Mouse (Mus musculus) natural killer cell, adult 2 months (primary cell): Measurements from ENCODE around the gene Gm14295.
"Not testable (repeated sequence)": the region's sequence is repeated elsewhere in the genome, so short reads cannot be mapped to it uniquely, and the experiment has no call there.

Source experiments
- DNase-seq, 2 experiments: peaks; one replicate each; pipeline ENCODE4 v3.0.0; 2022; ENCODE audit warnings: low spot score in 2 of 2

The Gm14295 gene

DNA sequence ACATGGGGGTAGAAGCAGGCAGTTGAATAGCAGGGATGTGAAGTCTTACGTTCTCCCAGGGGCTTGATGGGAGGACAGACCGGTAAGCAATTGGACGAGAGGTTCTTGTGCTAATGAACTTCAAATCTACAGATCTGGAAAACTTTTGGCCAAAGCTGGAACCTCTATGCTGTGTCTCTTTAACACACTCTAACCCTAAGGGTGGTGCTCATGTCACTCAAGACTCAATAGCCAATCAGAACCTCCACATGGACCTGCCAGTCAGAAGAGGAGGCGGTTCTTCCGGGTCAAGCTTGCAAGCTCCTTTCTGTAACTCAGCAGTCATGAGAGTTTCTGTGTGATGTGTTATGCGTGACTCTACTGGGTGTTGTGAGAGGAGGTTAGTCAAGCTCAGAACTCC is at the start of gene Gm14295:
Gm14295 (plus strand) TSS at position 301 of the 400 bp plus-strand sequence.
- DNase-seq, result not testable (repeated sequence)

DNA sequence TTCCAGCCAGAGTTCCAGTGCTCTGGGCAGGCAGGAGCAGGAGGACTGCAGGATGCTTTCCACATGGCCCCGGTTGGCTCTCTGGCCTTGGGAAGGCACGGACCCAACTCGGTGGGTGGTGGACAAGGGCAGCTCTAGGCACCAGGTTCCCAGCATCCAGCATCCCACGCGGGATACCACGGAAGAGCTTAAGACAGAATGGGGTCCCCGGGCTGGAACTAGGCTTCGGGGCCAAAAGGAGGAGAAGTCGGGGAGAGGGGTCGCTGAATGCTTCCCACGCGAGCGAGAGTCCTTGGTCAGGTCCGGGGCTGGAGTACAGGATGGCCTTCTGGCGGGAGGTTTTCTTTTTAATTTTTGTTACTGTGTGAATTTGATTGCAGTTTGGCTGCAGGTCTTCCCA is 373 bp downstream of the Gm14295 start:
- not testable (repeated sequence) for DNase-seq

DNA sequence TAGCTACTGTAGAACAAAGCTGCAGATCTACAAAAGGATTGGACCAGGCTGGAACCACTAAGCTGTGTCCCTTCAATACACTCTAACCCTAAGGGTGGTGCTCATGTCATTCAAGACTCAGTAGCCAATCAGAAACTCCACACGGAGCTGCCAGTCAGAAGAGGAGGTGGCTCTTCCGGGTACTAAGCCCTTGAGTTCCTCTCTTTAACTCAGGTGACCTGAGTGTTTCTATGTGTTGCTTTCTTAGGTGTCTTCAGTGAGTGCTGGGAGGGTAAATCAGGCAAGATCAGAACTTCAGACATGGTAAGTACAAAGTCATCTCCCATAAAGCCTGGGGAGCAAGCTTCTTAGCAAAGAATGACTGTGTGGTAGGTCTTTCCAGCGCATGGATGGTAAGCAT is 32.4 kb downstream of the Gm14295 start, which contains the start of gene Gm14408:
Gm14408 (plus strand) TSS at position 301 of the 400 bp plus-strand sequence.
- not testable (repeated sequence) for DNase-seq
